Mouse (Mus musculus) small intestine, adult 2 months (tissue): Measurements from ENCODE around the gene Bclaf3.

ENCODE experiments used
- CTCF ChIP-seq: fragments of 200-500 bp; IDR thresholded peaks from 2 replicates; pipeline ENCODE4 v1.5.1; 2012; ENCODE audit warnings: low read depth, mild to moderate bottlenecking, control low read depth, inconsistent platforms, low read length, moderate library complexity, mixed read lengths; ENCODE audit not compliant: insufficient replicate concordance, insufficient read length; ENCODE audit errors: extremely low read depth
- POLR2A ChIP-seq: fragments of 200-500 bp; IDR thresholded peaks from 2 replicates; pipeline ENCODE4 v1.6.1; 2012; ENCODE audit warnings: low read depth, mild to moderate bottlenecking, control low read depth, inconsistent platforms, low read length, moderate library complexity

GRCm38 (mm10) chrX:159628629-159629028 is 102.1 kb downstream of the Bclaf3 start:
- no peak for TF ChIP-seq CTCF
- TF ChIP-seq POLR2A: no peak
